Mouse (Mus musculus): ENCODE results near the gene Gm20605. TPM values are rescaled to one million over a fixed set of nuclear protein-coding genes. Genes with fewer than 3 reads are reported as not detected.

Gm20605 gene
- polyA plus RNA-seq, 1 experiment from 2014 or later: 10.8 TPM

GRCm38 (mm10) chr5:137642886-137643285 lies 13.9 kb downstream of the Gm20605 start:
- peaks cover 11% of the 10 kb centered on the region for H3K4me1 ChIP-seq
- H3K9me3 ChIP-seq (replicated peaks): no peaks in the 10 kb centered on the region
- H3K9ac ChIP-seq: no peak overlapping the region
- peaks cover 47% of the 10 kb centered on the region for H3K27me3 ChIP-seq
- no peak overlapping the region for H3K4me3 ChIP-seq
- H3K4me2 ChIP-seq (replicated peaks): no peak overlapping the region
- no peak for ATAC-seq (ENCODE audit: low FRiP score)
- WGBS: 54% methylated on average over 4 of the region's 4 CpGs
- H3K27ac ChIP-seq: no peak overlapping the region
- H3K36me3 ChIP-seq: peaks cover 47% of the 10 kb centered on the region

GRCm38 (mm10) chr5:137644484-137644883 lies 15.5 kb downstream of the Gm20605 start:
- no peak overlapping the region for H3K9ac ChIP-seq
- peaks cover 47% of the 10 kb centered on the region for H3K27me3 ChIP-seq
- H3K9me3 ChIP-seq (replicated peaks): no peaks in the 10 kb centered on the region
- 32% methylated on average over 19 of the region's 19 CpGs for WGBS
- H3K27ac ChIP-seq: no peak overlapping the region
- peaks cover 31% of the 10 kb centered on the region for H3K36me3 ChIP-seq
- ATAC-seq (ENCODE audit: low FRiP score): no peak
- H3K4me1 ChIP-seq: peaks cover 18% of the 10 kb centered on the region
- no peak overlapping the region for H3K4me3 ChIP-seq
- no peak overlapping the region for H3K4me2 ChIP-seq (replicated peaks)

- no peak for ATAC-seq (ENCODE audit: low FRiP score)
- peak overlapping the region; percentile 28 for H3K4me3 ChIP-seq
- H3K27ac ChIP-seq: no peak overlapping the region
- H3K9me3 ChIP-seq (replicated peaks): no peaks in the 10 kb centered on the region
- H3K4me2 ChIP-seq (replicated peaks): peak overlapping the region; percentile 48
- H3K27me3 ChIP-seq: peaks cover 47% of the 10 kb centered on the region
- no peak overlapping the region for H3K9ac ChIP-seq
- WGBS: 3% methylated on average over 44 of the region's 44 CpGs
- peaks cover 25% of the 10 kb centered on the region for H3K4me1 ChIP-seq
- peaks cover 24% of the 10 kb centered on the region for H3K36me3 ChIP-seq
Measured at GRCm38 (mm10) chr5:137645091-137645651, 16.2 kb downstream of the Gm20605 start.

DNA sequence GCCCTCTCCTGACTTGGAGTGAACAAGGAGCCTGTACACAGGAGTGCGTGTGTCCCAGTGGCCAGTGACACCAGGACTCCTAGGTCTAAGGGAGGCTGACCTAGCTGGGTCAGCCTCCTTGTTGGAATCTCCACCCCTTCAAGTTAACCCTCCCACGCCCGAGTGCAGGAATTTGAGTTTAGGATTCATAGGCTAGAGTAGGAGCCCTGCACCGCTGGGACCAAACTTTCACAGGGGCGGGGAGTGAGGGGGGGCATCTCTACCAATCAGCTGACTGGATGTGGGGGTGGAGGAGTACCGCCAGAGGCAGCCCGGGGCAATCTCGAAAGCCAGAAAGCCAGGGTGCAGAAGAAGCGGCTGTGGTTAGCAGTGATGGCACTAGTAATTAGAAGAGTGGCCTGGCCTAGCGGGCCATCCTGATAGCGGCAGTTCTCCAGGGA lies 16.7 kb downstream of the Gm20605 start, which contains the start of gene Irs3:
Gene Irs3, minus strand, starts transcription at position 63 of the 440 bp plus-strand sequence.
- peaks cover 26% of the 10 kb centered on the region for H3K4me1 ChIP-seq
- no peak within 1 kb of the TSS for H3K9ac ChIP-seq
- H3K27me3 ChIP-seq: peaks cover 47% of the 10 kb centered on the region
- no peak within 1 kb of the TSS for H3K27ac ChIP-seq
- H3K9me3 ChIP-seq (replicated peaks): no peaks in the 10 kb centered on the region
- WGBS: 11% methylated on average over 11 of the region's 11 CpGs
- H3K36me3 ChIP-seq: peaks cover 19% of the 10 kb centered on the region
- H3K4me3 ChIP-seq: peak within 1 kb of the TSS; percentile 28
- no peak for ATAC-seq (ENCODE audit: low FRiP score)
- peak within 1 kb of the TSS; percentile 48 for H3K4me2 ChIP-seq (replicated peaks)

GRCm38 (mm10) chr5:137647827-137648601 lies 19.0 kb downstream of the Gm20605 start:
- 77% methylated on average over 9 of the region's 9 CpGs for WGBS
- Histone ChIP-seq H3K4me1 (peaks cover 26% of the 10 kb centered on the region), H3K27ac (no peak overlapping the region), H3K36me3 (0 out of 2 replicates have a peak, but pooled peaks cover 9% of the 10 kb centered on the region), H3K9me3 (replicated peaks) (no peaks in the 10 kb centered on the region), H3K4me2 (replicated peaks) (no peak overlapping the region), H3K4me3 (no peak overlapping the region), H3K9ac (no peak overlapping the region), H3K27me3 (peaks cover 47% of the 10 kb centered on the region)
- ATAC-seq (ENCODE audit: low FRiP score): no peak

DNA sequence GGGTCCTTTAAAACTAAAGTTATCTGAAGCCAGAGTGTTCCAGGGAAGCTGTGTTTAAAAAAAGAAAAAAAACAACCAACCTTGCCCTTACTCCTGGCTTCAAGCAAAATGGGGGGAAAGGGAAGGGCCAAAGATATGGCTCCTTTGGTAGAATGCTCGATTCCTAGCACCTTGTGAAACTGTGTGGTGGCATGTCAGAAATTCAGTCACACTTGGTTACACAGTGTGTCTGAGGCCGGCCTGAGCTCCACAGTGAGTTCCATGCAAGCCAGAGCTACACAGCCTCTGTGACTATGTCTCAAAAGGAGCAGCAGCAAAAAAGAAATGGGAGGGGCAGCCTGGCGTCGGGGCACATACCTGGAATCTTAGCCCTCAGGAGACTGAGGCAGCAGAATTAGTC lies 20.3 kb downstream of the Gm20605 start:
- Histone ChIP-seq H3K4me3 (no peak overlapping the region), H3K9me3 (replicated peaks) (no peaks in the 10 kb centered on the region), H3K9ac (no peak overlapping the region), H3K4me1 (peaks cover 26% of the 10 kb centered on the region), H3K27ac (0 out of 2 replicates have a peak overlapping the region, but pooled peaks have one; percentile 17), H3K4me2 (replicated peaks) (no peak overlapping the region), H3K36me3 (peaks cover 19% of the 10 kb centered on the region), H3K27me3 (peaks cover 36% of the 10 kb centered on the region)
- ATAC-seq (ENCODE audit: low FRiP score): no peak
- WGBS: 43% methylated on average over 4 of the region's 4 CpGs

GRCm38 (mm10) chr5:137649669-137650571 lies 20.9 kb downstream of the Gm20605 start:
- peaks cover 30% of the 10 kb centered on the region for H3K27me3 ChIP-seq
- 0 out of 2 replicates have a peak overlapping the region, but pooled peaks have one; percentile 17 for H3K27ac ChIP-seq
- 15% methylated on average over 18 of the region's 18 CpGs for whole genome bisulfite sequencing
- peak overlapping the region; percentile 21; the same call in 1 of the 2 replicates for H3K4me2 ChIP-seq (replicated peaks)
- ATAC-seq (ENCODE audit: low FRiP score): no peak
- no peak overlapping the region for H3K4me3 ChIP-seq
- H3K9ac ChIP-seq: no peak overlapping the region
- H3K4me1 ChIP-seq: peaks cover 25% of the 10 kb centered on the region
- no peaks in the 10 kb centered on the region for H3K9me3 ChIP-seq (replicated peaks)
- H3K36me3 ChIP-seq: peaks cover 24% of the 10 kb centered on the region

DNA sequence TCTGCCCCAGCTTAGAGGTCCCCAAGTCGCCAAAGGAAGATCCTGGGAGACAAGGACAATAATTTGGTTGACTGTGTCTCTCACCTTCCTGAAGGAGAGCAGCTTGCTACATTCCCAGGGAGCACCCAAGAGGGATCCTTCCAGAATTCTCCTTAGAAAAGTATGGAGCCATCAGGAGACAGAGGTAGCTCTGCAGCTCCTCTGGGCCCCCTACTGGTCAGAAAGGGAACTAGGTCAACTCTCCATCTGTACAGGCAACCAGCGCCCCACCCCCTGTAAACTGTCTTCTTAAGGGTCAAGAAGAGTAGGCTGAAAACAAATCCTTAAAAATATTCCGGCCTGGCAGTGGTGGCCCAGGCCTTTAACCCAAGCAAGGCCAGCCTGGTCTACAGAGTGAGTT lies 23.5 kb downstream of the Gm20605 start:
- Histone ChIP-seq H3K4me1 (peaks cover 15% of the 10 kb centered on the region), H3K4me3 (no peak overlapping the region), H3K27me3 (peaks cover 4% of the 10 kb centered on the region; the same call in 1 of the 2 replicates), H3K4me2 (replicated peaks) (no peak overlapping the region), H3K36me3 (peaks cover 32% of the 10 kb centered on the region), H3K27ac (no peak overlapping the region), H3K9me3 (replicated peaks) (no peaks in the 10 kb centered on the region), H3K9ac (no peak overlapping the region)
- WGBS: 18% methylated on average over 3 of the region's 3 CpGs
- ATAC-seq (ENCODE audit: low FRiP score): no peak

DNA sequence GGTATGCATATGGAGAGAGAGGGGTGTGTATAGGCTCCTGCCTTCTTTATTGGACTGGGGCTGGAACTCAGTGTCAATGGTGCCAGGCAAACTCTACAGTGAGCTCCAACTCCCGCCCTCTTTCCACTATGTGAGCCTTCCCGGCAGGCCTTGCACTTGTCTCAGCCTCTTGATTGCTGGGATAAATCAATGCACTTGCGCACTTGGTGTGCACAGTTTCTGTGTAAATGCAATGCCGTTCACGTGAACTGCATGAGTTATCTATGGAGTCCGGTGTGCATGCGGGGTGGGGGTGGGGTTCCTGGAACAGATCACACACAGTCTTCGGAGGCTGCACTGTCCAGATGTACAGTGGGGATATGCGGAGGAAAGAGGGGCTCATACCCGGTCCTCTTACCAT lies 24.4 kb downstream of the Gm20605 start:
- no peaks in the 10 kb centered on the region for H3K27me3 ChIP-seq
- no peak for ATAC-seq (ENCODE audit: low FRiP score)
- H3K4me1 ChIP-seq: peaks cover 10% of the 10 kb centered on the region
- no peak overlapping the region for H3K4me3 ChIP-seq
- no peak overlapping the region for H3K4me2 ChIP-seq (replicated peaks)
- peaks cover 36% of the 10 kb centered on the region for H3K36me3 ChIP-seq
- no peak overlapping the region for H3K9ac ChIP-seq
- no peaks in the 10 kb centered on the region for H3K9me3 ChIP-seq (replicated peaks)
- WGBS: 95% methylated on average over 10 of the region's 10 CpGs
- H3K27ac ChIP-seq: no peak overlapping the region

- 85% methylated on average over 7 of the region's 7 CpGs for WGBS
- H3K4me2 ChIP-seq (replicated peaks): no peak overlapping the region
- no peaks in the 10 kb centered on the region for H3K27me3 ChIP-seq
- no peak for ATAC-seq (ENCODE audit: low FRiP score)
- no peak overlapping the region for H3K9ac ChIP-seq
- no peak overlapping the region for H3K27ac ChIP-seq
- H3K4me1 ChIP-seq: peaks cover 5% of the 10 kb centered on the region
- peaks cover 49% of the 10 kb centered on the region for H3K36me3 ChIP-seq
- H3K9me3 ChIP-seq (replicated peaks): no peaks in the 10 kb centered on the region
- no peak overlapping the region for H3K4me3 ChIP-seq
Measured at GRCm38 (mm10) chr5:137654746-137655145, 25.8 kb downstream of the Gm20605 start.

GRCm38 (mm10) chr5:137656977-137657376 lies 28.0 kb downstream of the Gm20605 start:
- Histone ChIP-seq H3K4me1 (no peaks in the 10 kb centered on the region), H3K9ac (no peak overlapping the region), H3K4me2 (replicated peaks) (no peak overlapping the region), H3K9me3 (replicated peaks) (no peaks in the 10 kb centered on the region), H3K4me3 (no peak overlapping the region), H3K27ac (no peak overlapping the region), H3K27me3 (no peaks in the 10 kb centered on the region), H3K36me3 (peaks cover 57% of the 10 kb centered on the region)
- peak; percentile 39; the same call in 1 of the 2 replicates for ATAC-seq (ENCODE audit: low FRiP score)
- WGBS: 38% methylated on average over 6 of the region's 6 CpGs
